In the genomic region with DNA sequence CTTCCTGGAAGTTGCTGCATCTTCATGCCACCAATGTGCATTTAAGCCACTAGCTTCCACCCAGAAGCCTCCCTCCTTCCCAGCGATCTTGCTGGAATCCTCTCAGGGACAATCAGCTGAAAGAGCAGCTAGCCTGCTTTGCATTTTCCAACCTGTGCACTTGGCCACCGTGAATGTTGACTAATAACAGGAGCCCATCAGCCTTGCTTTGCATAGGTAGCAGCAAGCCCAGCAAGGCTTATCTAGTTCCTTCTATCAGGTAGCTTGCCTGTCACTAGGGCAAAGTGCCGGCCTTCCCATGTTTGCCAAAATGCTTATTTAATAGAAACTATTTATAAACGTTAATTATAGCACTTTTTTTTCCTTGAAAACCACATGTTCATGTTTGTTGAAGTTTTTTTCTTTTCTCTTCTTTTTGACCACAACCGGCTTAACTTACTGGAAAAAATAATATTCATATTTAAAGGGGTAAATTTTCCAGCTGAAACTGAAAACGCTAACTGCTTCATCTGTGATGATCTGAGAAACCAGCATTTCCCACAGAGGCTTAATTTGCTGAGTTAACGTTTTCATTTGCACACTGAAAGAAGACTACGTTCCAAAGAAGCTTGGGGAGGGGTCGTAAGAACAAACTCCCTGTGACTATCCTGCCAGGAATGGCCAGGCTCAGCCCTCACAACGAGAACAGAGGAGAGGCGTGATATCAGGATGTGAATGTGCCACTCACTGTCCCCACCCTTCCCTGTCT, we compare ENCODE assay signal across 26 mouse cellular contexts. TPM values are rescaled to one million over a fixed set of nuclear protein-coding genes. Genes with fewer than 3 reads are reported as not detected.
A peak's percentile ranks its signal among the peaks of the same experiment; 100 is the strongest.
DNase-seq lines count a peak whose midpoint lies in the region; ATAC-seq and TF ChIP-seq lines count a peak whose summit lies in the region.
"Had no signal": no experiment of that assay in that cellular context is flagged by ENCODE, and none has a peak within 500 bp of the region (broad histone marks: within the 10 kb centered on the region; RNA-seq: fewer than 3 reads in every experiment).

No protein-coding gene starts in this region.

- H3K9ac ChIP-seq in ES-E14 (ENCODE audit: insufficient read depth, low read depth, low read length, poor library complexity, severe bottlenecking), result no peak overlapping the region
- H3K9ac ChIP-seq: embryonic facial prominence, embryonic 12.5 days; forebrain, embryonic 13.5 days; forebrain, embryonic 15.5 days; forebrain, postnatal 0 days had no signal

- H3K4me3 ChIP-seq in ES-E14 (ENCODE audit: insufficient read depth in 1 of 2, low read depth in 1 of 2, low read length in 2 of 2, poor library complexity in 1 of 2, severe bottlenecking in 1 of 2), result no peak overlapping the region
- H3K4me3 ChIP-seq: embryonic facial prominence, embryonic 10.5 days; embryonic facial prominence, embryonic 12.5 days; forebrain, embryonic 13.5 days; forebrain, embryonic 15.5 days had no signal

- in situ Hi-C loops in ES-E14 (cut with MboI; ENCODE audit: low sequenced_read_pairs in 2 of 2, unreplicated experiment in 2 of 2), result no loop called here

- no peaks in the 10 kb centered on the region for H3K9me3 ChIP-seq in ES-E14 (ENCODE audit: control insufficient read depth, insufficient read depth, low read depth, low read length)
- H3K9me3 ChIP-seq: embryonic facial prominence, embryonic 10.5 days; embryonic facial prominence, embryonic 12.5 days; forebrain, embryonic 13.5 days; forebrain, embryonic 15.5 days had no signal

- intact Hi-C loops in heart, postnatal 25 days (cut with DNase I), result no loop called here

- H3K27ac ChIP-seq in ES-E14 (ENCODE audit: insufficient read depth, low read depth, low read length, poor library complexity, severe bottlenecking), result no peak overlapping the region
- H3K27ac ChIP-seq: embryonic facial prominence, embryonic 10.5 days; embryonic facial prominence, embryonic 12.5 days; forebrain, embryonic 13.5 days; forebrain, embryonic 15.5 days had no signal

- H3K4me1 ChIP-seq in ES-E14 (ENCODE audit: control insufficient read depth in 2 of 2, insufficient read depth in 2 of 2, low read length in 2 of 2, poor library complexity in 1 of 2), result no peaks in the 10 kb centered on the region
- H3K4me1 ChIP-seq: embryonic facial prominence, embryonic 10.5 days; embryonic facial prominence, embryonic 12.5 days; forebrain, embryonic 15.5 days had no signal

- peak; percentile 44 for ATAC-seq in inflammation-experienced regulatory T-cells, adult 6 months
- ATAC-seq in cerebellum, adult (ENCODE audit: insufficient number of reproducible peaks, low FRiP score, low TSS enrichment), result no peak
- ATAC-seq: forebrain, embryonic 13.5 days; forebrain, embryonic 15.5 days; forebrain, postnatal 0 days had no signal

- no peaks in the 10 kb centered on the region for H3K36me3 ChIP-seq in ES-E14 (ENCODE audit: control insufficient read depth, insufficient read depth, low read length, poor library complexity, severe bottlenecking)
- H3K36me3 ChIP-seq: embryonic facial prominence, embryonic 10.5 days; embryonic facial prominence, embryonic 12.5 days; forebrain, embryonic 15.5 days had no signal

- peak; percentile 6 to 11 for DNase-seq in urinary bladder, postnatal 36 days (ENCODE audit: low spot score in 2 of 2)
- DNase-seq in urinary bladder, postnatal 25 days (ENCODE audit: low spot score), result no peak
- DNase-seq in CD4-positive helper T cell, adult 2 months (ENCODE audit: low read depth, low spot score), result peak; percentile 55
- DNase-seq in ES-E14 (ENCODE audit: low read depth, low spot score), result no peak
- DNase-seq in heart, postnatal 25 days (ENCODE audit: low spot score), result no peak
- DNase-seq in cerebellum, postnatal 14 days, result no peak
- DNase-seq: adrenal gland, adult 8-10 months; adrenal gland, postnatal 14 days; adrenal gland, postnatal 36 days; B cell, adult 2 months; cerebellum, adult 11 months; cerebellum, adult 18-20 months; cerebellum, adult 8-10 months; cerebellum, adult 9-11 months; cerebellum, postnatal 25 days; forebrain, postnatal 0 days had no signal

TF ChIP-seq in ES-E14, 5 proteins besides CTCF, POLR2A, EP300 and RAD21:
- TF ChIP-seq MAFK (IDR thresholded peaks at IDR 0.05; ENCODE audit: insufficient read depth, low read depth, low read length), result peak; percentile 63
- TF ChIP-seq CHD2 (IDR thresholded peaks at IDR 0.05; ENCODE audit: low read depth, low read length), result no peak
TF ChIP-seq in ES-E14: peak in this region for 1.

RNA-seq across cellular contexts. Expression of a gene that starts 3.2 kb away (rescaled TPM):
- total RNA-seq in ES-E14 (2012; rRNA removed), result not detected in 2 replicates
- polyA plus RNA-seq in inflammation-experienced regulatory T-cells, adult 6 months (2017; shearing (Covaris generic)), result 10 to 100 TPM in 1 of 3 experiments, 1 to 10 TPM in 2; 3.7 to 11.3 (median 6.7) TPM
- not detected for total RNA-seq in heart, postnatal 25 days (2021)
- total RNA-seq: adrenal gland, adult 18-20 months; adrenal gland, postnatal 14 days; adrenal gland, postnatal 36 days; MEL had no signal
- polyA plus RNA-seq: embryonic facial prominence, embryonic 12.5 days; embryonic facial prominence, embryonic 14.5 days; forebrain, embryonic 11.5 days; forebrain, embryonic 13.5 days; forebrain, embryonic 15.5 days; forebrain, postnatal 0 days had no signal

Comparison
In these comparisons a context has a peak if more than half of its experiments do, and no peak if none do; other contexts are left out.
1. DNase-seq: peak in urinary bladder, postnatal 36 days (2 of 2) and CD4-positive helper T cell, adult 2 months (single experiment); none in urinary bladder, postnatal 25 days (single experiment), ES-E14 (single experiment), heart, postnatal 25 days (single experiment) and cerebellum, postnatal 14 days (0 of 2).